Mouse (Mus musculus): ENCODE data around the gene Gm6588.

Gene Gm6588

DNA sequence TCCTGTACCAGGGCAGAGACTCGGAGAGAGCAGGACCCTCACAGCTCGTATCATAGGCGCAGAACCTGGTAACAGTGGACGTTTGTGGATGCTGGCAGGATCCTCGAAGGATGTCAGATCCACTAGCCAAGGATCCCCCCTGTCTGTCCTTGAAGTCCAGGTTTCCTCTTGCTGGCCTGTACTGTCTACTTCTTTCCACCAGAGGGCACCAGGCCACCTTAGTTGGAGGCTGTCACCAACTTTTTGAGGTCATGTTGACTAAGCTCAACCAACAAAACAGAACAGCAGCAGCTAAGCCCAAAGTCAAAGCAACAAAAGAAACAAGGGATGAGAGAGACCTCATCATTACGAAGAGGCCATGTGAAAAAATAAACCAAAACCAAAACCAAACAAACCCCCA is 20.9 kb downstream of the Gm6588 start:
- no peak for DNase-seq (ENCODE audit: low spot score in 2 of 2)

- DNase-seq (ENCODE audit: low spot score in 2 of 2) = no peak
Measured at GRCm38 (mm10) chr5:112473453-112473852, 24.2 kb downstream of the Gm6588 start.

DNA sequence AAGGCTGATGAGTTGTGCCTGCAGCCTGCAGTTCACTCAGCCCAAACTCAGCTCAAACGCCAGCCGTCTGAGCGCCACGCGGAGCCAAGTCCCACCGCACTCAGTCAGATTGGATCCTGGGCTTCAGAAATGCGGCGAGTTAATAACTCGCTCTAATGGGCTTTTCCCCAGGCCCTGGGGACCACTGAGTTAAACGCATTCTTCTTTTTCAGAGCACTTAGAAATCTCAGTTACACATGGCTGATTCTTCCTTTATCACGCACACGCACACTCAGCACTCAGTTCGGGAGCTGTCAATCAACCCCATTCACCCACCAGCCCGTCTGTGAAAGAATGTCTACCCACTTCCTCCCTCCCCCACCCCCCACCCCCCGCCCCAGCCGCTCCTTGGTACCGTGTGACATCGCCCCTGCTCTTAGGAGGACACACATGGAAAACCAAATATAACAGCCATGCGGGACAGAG is 32.8 kb downstream of the Gm6588 start:
- no peak for DNase-seq (ENCODE audit: low spot score in 2 of 2)

DNA sequence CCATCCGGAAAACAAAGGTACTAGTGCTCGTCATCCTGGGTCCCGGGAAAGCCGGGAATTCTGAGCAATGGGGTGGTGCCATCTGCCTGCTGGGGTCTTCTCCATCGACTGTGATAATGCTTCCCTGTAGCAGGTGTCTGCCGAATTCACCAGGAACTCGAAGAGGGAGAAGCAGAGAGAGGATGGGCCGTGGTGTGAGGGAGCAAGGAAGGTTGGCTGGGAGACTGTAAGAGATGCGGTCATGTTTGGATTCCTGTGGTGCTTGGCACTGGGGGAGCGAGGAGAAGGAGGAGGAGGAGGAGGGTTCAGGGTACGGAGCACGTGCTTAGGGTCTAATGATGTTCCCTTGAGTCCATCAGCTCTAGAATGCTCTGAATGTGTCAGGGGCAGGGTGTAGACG is 33.3 kb downstream of the Gm6588 start:
- DNase-seq (ENCODE audit: low spot score in 2 of 2) = no peak

- DNase-seq (ENCODE audit: low spot score in 2 of 2) = no peak
Measured at GRCm38 (mm10) chr5:112483030-112483429, 33.8 kb downstream of the Gm6588 start.

DNA sequence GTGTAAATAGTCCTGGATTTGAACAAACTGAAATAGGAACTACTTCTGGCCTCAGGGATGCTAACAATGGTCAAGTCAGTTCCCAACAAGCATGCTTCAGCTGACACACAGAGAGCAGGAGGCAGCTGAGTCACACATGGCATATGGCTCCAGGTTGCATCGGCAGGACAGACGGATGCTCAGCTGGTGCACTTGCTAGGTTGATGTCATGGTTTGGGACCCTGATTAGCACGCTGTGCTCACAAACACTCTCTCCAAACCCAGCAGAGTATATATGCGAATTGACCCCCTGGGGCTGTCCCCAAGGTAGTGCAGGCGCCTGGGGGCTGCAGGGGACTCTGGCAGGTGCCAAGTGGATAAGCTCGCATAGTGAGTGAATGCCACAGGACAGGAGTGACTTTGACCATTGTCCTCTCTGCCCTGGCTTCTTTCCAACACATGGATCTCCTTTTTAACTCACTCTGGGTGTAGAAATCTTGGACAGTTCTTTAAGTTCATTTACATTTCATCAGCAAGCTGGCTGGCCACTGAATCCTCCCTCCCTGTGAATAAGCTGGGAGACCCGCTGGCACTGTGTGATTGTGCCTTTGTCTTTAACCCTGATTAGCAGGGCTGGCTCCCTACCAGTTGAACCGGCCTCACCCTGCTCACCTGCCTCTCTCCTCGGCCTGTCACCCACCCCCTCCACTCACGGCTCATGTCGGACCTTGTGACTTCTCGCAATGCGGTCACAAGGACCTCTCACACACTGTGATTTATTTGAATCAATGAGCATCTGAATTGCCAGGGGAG is 35.9 kb downstream of the Gm6588 start:
- no peak for DNase-seq (ENCODE audit: low spot score in 2 of 2)

DNA sequence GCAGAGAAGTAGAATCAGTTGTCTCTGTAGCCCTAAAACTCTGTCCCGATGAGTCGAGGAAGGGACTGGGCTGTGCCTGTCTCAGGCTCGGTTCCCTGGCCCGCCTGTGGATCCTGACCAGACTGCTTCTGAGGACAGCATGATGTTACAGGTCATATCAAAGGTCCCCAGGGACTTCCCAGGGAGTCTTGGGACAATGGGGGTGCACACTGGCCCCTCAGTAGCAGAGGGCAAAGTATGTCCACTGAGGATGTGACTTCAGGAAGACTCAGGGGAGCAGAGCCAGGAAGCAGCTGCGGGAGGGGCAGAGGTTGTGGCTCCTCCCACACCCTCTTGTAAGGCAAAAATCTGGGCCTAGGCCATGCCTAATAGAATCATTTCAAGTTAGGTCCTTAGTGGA is 37.2 kb downstream of the Gm6588 start:
- DNase-seq (ENCODE audit: low spot score in 2 of 2) = no peak

DNA sequence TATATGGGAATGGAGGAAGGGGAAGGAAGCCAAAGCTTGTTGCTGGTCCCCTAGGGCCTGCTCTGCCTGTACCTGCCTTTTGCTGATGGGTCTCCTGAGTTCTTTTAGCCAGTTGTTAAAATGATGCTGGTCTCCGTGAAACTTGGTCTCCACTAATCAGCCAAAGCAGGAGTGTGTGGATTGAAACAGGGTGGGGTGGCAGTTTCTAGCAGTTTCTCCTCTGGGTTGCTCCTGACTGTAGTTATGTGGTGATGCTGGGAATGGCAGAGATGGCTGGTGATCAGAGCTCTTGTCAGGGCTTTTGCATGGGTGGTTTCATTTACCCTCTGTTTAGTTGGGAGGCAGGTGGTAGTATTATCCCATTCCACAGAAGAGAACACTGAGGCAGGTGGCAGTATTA is 38.3 kb downstream of the Gm6588 start:
- no peak for DNase-seq (ENCODE audit: low spot score in 2 of 2)

- DNase-seq (ENCODE audit: low spot score in 2 of 2) = no peak
Measured at GRCm38 (mm10) chr5:112488101-112488776, 39.0 kb downstream of the Gm6588 start.

GRCm38 (mm10) chr5:112491489-112491888 is 42.3 kb downstream of the Gm6588 start:
- DNase-seq (ENCODE audit: low spot score in 2 of 2) = no peak

DNA sequence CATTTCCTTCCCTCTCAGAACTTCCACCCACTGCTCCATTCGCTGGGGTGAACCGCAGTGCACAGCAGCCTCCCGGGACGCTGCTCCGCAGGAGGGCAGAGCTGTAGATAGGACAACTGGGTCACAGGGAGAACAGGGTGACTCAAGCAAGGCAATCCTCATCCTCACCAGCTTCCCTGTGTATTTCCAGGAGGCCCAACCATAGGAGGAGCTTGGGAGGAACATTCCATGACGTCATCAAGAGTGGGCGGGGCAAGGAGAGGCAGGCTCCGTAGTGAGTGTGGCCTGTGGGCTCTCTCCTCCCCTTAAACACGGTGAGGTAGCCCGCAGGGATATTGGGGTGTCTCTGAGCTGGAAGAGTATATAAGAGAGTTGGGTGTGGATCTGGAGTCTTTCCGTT is 44.3 kb downstream of the Gm6588 start:
- no peak for DNase-seq (ENCODE audit: low spot score in 2 of 2)

DNA sequence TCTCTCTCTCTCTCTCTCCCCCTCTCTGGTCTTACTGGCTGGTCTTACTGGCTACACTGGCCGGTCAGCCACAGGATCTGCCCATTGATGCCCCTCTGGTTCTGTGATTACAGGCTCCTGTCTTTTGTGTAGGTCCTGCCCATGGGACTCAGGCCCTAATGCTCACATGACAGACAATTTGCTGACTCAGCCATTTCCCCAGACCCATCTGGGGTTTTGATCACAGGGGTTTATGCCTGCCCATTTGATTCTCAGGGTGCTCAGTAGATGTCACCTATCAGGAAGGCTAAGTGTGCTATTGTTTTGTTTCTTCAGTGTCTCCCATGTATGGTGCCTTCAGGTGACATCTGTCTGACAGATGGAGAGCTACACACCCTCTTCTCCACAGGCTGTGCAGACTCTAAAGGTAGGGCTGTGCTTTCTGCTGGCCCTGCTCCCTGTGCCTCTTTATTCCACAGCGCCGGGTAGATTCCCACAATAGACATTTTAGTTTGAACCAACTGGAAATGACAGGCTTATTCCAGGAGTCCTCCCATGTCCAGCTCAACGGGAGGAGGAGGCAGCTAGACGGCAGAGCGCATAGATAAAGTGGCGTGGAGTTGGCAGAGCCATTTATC is 47.6 kb downstream of the Gm6588 start:
- DNase-seq (ENCODE audit: low spot score in 2 of 2) = no peak

DNA sequence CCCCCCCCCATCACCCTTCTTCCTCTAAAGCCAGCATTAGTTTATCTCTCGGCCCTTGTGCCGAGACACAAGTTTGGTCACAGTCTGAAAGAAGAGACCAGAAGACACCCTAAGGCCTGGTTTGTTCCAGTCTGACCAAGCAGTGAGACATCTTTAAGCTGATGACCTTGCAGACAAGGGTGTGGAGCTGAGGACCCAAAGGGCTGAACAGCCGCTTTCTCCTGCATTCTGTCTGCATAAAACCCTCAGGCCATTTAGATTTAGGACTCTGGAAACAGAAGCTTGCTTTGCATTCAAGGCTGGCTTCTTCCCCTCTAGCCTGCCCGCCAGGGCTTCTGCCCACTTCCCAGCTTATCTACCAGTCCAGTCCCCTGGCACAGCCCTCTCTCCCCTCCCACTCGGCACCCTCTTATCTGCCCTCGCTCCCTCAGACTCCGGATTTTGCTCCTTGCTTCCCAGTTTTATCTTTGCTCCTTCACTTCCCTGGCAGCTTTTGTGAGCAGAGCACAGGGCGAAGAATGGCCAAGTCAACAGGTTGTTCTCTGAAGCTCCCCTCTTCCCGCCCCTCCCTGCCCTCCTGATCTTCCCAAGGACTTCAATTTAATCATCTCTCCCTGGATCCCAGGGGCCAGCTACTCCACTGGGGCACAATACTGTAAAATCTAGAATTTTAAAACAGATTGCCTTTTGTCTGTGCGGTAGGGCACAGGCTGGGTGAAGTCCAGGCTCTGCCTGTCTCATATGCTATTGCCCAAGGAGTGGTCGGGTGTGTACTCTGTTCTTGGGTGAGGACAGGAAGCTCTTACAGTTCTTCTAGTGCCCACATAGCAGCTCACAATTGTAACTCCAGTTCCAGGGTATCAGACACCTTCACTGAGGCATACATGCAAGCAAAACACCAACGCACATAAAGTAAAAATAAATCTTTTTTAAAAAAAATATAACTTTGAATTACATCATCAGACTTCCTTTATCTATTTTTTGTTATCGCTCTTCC is 50.0 kb downstream of the Gm6588 start:
- no peak for DNase-seq (ENCODE audit: low spot score in 2 of 2)

- no peak for DNase-seq (ENCODE audit: low spot score in 2 of 2)
Measured at GRCm38 (mm10) chr5:112499918-112500682, 50.9 kb downstream of the Gm6588 start.

Measured in spleen, postnatal 14 days (tissue).